23 mouse cellular contexts compared by ENCODE assay signal in the genomic region with DNA sequence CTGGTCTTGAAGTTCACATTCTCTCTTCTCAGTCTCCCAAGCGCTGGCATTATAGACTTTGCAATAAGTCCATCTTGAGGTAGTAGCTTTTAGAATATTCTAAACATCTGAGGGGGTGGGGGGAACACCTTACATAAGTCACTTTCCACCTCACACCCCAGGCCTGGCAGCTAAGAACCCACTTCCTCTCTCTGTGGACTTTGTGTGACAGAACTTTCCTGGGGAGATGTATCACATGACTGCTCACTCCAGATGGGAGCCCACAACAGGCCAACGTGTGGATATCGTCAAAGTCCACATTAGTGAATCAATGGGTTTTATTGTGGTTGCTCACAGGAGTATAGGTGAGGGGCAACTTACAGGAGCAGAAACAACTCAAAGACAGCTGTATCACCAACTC. TPM values are rescaled to one million over a fixed set of nuclear protein-coding genes. Genes with fewer than 3 reads are reported as not detected.
A peak's percentile ranks its signal among the peaks of the same experiment; 100 is the strongest.
DNase-seq lines count a peak whose midpoint lies in the region; ATAC-seq and TF ChIP-seq lines count a peak whose summit lies in the region.
"Had no signal": no experiment of that assay in that cellular context is flagged by ENCODE, and none has a peak within 500 bp of the region (broad histone marks: within the 10 kb centered on the region; RNA-seq: fewer than 3 reads in every experiment).

No protein-coding gene starts in this region.

- peak; percentile 6 for DNase-seq in lung, postnatal 36 days
- DNase-seq in lung, adult 2 months: no peak
- peak; percentile 42 for DNase-seq in 416B (ENCODE audit: low read depth)
- no peak for DNase-seq in cerebellum, adult 9-10 months
- DNase-seq in layer of hippocampus, postnatal 25 days (ENCODE audit: extremely low spot score in 1 of 2, low spot score in 1 of 2): no peak
- no peak for DNase-seq in adrenal gland, postnatal 25 days
- DNase-seq: adrenal gland, postnatal 14 days; cerebellum, adult 11-12 months; gastrocnemius, postnatal 10 days; heart, adult 18-20 months; heart, postnatal 36 days; kidney, adult 18-20 months; kidney, postnatal 10 days; retina, postnatal 1 day had no signal

- TF ChIP-seq CTCF in lung, adult 2 months (IDR thresholded peaks at IDR 0.05; ENCODE audit: insufficient read depth, low read length): no peak

- no peak for TF ChIP-seq POLR2A in lung, adult 2 months (IDR thresholded peaks at IDR 0.05; ENCODE audit: borderline replicate concordance, extremely low read depth, low read depth, low read length)

- no peaks in the 10 kb centered on the region for H3K79me2 ChIP-seq in macrophage (ENCODE audit: inconsistent target)

- H3K36me3 ChIP-seq in macrophage (ENCODE audit: inconsistent target): peaks cover 28% of the 10 kb centered on the region

- WGBS in lung, adult 2 months: 34% methylated on average over 3 of the region's 3 CpGs
- 9% methylated on average over 3 of the region's 3 CpGs for WGBS in macrophage (ENCODE audit: missing documents)

- no peak overlapping the region for H3K4me3 ChIP-seq in lung, adult 2 months (replicated peaks; ENCODE audit: extremely low read depth, low read depth, low read length)
- H3K4me3 ChIP-seq in macrophage (ENCODE audit: inconsistent target): no peak overlapping the region
- H3K4me3 ChIP-seq: forebrain, embryonic 13.5 days; heart, embryonic 13.5 days; hindbrain, embryonic 15.5 days; layer of hippocampus, adult 2 months had no signal

- peak overlapping the region; percentile 67 for H3K27ac ChIP-seq in macrophage
- H3K27ac ChIP-seq: forebrain, embryonic 13.5 days; heart, embryonic 13.5 days; hindbrain, embryonic 15.5 days; layer of hippocampus, adult 2 months; liver, embryonic 14.5 days had no signal

- peak; percentile 78 for ATAC-seq in activated CD4-positive, CD25-positive, alpha-beta regulatory T cell, adult 4 months
- ATAC-seq: forebrain, embryonic 13.5 days; midbrain, embryonic 16.5 days had no signal

- H3K4me1 ChIP-seq in lung, adult 2 months (ENCODE audit: control insufficient read depth, insufficient read depth, low read length): no peaks in the 10 kb centered on the region

RNA-seq across cellular contexts. Expression of a gene that starts 18.8 kb away (rescaled TPM):
- polyA plus RNA-seq in lung, adult 2 months (2012; rRNA removed): 19.4 and 23.4 TPM in 2 replicates
- 10 to 100 TPM; 11.0 to 17.9 TPM for polyA plus RNA-seq in activated CD4-positive, CD25-positive, alpha-beta regulatory T cell, adult 4 months (2017; shearing (Covaris generic))
- 10 to 100 TPM; 15.9 to 54.9 (median 34.3) TPM for total RNA-seq in macrophage (2018; cell fraction: chromatin; rRNA removed)
- 10 to 100 TPM in 11 of 26 experiments, 1 to 10 TPM in 15; 8.0 to 13.0 (median 9.9) TPM for total RNA-seq in macrophage (2018; cell fraction: cytosol; rRNA removed)
- total RNA-seq in macrophage (2018; cell fraction: nucleus; rRNA removed): 10 to 100 TPM; 11.4 to 34.0 (median 21.0) TPM
- 10.2 to 15.0 TPM (median 11.2 TPM) in 3 replicates for polyA plus RNA-seq in macrophage (2018)
- total RNA-seq in layer of hippocampus, postnatal 25 days (2021): 10 to 100 TPM; 34.3 to 41.1 TPM
- total RNA-seq in adrenal gland, postnatal 25 days (2021): 10.9 and 12.9 TPM in 2 replicates

RNA-seq across cellular contexts. Expression of a gene that starts 28.1 kb away (rescaled TPM):
- polyA plus RNA-seq in lung, adult 2 months (2012; rRNA removed): 28.4 and 39.4 TPM in 2 replicates
- polyA plus RNA-seq in activated CD4-positive, CD25-positive, alpha-beta regulatory T cell, adult 4 months (2017; shearing (Covaris generic)): 10 to 100 TPM in 1 of 2 experiments, 1 to 10 TPM in 1; 7.0 to 10.9 TPM
- total RNA-seq in macrophage (2018; cell fraction: chromatin; rRNA removed): 10 to 100 TPM; 11.2 to 62.8 (median 36.9) TPM
- 10 to 100 TPM; 12.6 to 26.7 (median 21.6) TPM for total RNA-seq in macrophage (2018; cell fraction: cytosol; rRNA removed)
- total RNA-seq in macrophage (2018; cell fraction: nucleus; rRNA removed): 10 to 100 TPM; 12.5 to 46.6 (median 31.2) TPM
- polyA plus RNA-seq in macrophage (2018): 11.6 to 20.4 TPM (median 18.5 TPM) in 3 replicates
- 10 to 100 TPM; 11.4 to 13.6 TPM for total RNA-seq in layer of hippocampus, postnatal 25 days (2021)
- 14.1 and 20.3 TPM in 2 replicates for total RNA-seq in adrenal gland, postnatal 25 days (2021)

RNA-seq across cellular contexts. Expression of a gene that starts 50.3 kb away (rescaled TPM):
- 2.3 and 3.2 TPM in 2 replicates for polyA plus RNA-seq in lung, adult 2 months (2012; rRNA removed)
- not detected for polyA plus RNA-seq in activated CD4-positive, CD25-positive, alpha-beta regulatory T cell, adult 4 months (2017; shearing (Covaris generic))
- 1 to 10 TPM; 1.3 to 9.4 (median 4.6) TPM for total RNA-seq in macrophage (2018; cell fraction: chromatin; rRNA removed)
- 1 to 10 TPM; 2.3 to 7.1 (median 4.2) TPM for total RNA-seq in macrophage (2018; cell fraction: cytosol; rRNA removed)
- 10 to 100 TPM in 8 of 26 experiments, 1 to 10 TPM in 18; 4.5 to 18.7 (median 8.2) TPM for total RNA-seq in macrophage (2018; cell fraction: nucleus; rRNA removed)
- 5.3 to 5.8 TPM (median 5.7 TPM) in 3 replicates for polyA plus RNA-seq in macrophage (2018)
- under 1 TPM; 0.75 to 0.81 TPM for total RNA-seq in layer of hippocampus, postnatal 25 days (2021)
- 0.24 TPM in 1 of 2 replicates, not detected in the other for total RNA-seq in adrenal gland, postnatal 25 days (2021)
- polyA plus RNA-seq: embryonic facial prominence, embryonic 11.5 days had no signal

Comparison
In these comparisons a context has a peak if more than half of its experiments do, and no peak if none do; other contexts are left out.
1. DNase-seq: peak in lung, postnatal 36 days (single experiment) and 416B (single experiment); none in lung, adult 2 months (single experiment), cerebellum, adult 9-10 months (single experiment), layer of hippocampus, postnatal 25 days (0 of 2) and adrenal gland, postnatal 25 days (single experiment).